Mouse (Mus musculus) lung, embryonic 16.5 days (tissue): Measurements from ENCODE around the gene Rnf43. TPM values are rescaled to one million over a fixed set of nuclear protein-coding genes. Genes with fewer than 3 reads are reported as not detected.

ENCODE experiments used
- ATAC-seq: fragments of 200-750 bp; cut with Nextera tagmentation; 2 replicates; pipeline ENCODE4 v1.8.0; 2017; ENCODE audit warnings: low read depth, mild to moderate bottlenecking, moderate library complexity
- H3K27ac ChIP-seq: fragments of 300-500 bp; sonication (generic); 2 replicates; pipeline ENCODE4 v1.5.1; 2014; ENCODE audit warnings: mild to moderate bottlenecking, control low read depth, low read length
- H3K27me3 ChIP-seq: fragments of 300-500 bp; sonication (generic); 2 replicates; pipeline ENCODE4 v1.6.1; 2014; ENCODE audit warnings: low read depth, low read length, mixed read lengths; ENCODE audit not compliant: control insufficient read depth, insufficient read depth
- H3K36me3 ChIP-seq: fragments of 300-500 bp; sonication (generic); 2 replicates; pipeline ENCODE4 v1.6.1; 2014; ENCODE audit warnings: low read length; ENCODE audit not compliant: control insufficient read depth, insufficient read depth
- H3K4me1 ChIP-seq: fragments of 300-500 bp; sonication (generic); replicated peaks from 2 replicates; pipeline ENCODE4 v1.6.1; 2014; ENCODE audit warnings: low read length, mixed read lengths; ENCODE audit not compliant: control insufficient read depth, insufficient read depth
- H3K4me2 ChIP-seq: fragments of 300-500 bp; sonication (generic); 2 replicates; pipeline ENCODE4 v1.6.1; 2014; ENCODE audit warnings: low read depth, low read length, control low read depth
- H3K4me3 ChIP-seq: fragments of 300-500 bp; sonication (generic); 2 replicates; pipeline ENCODE4 v1.5.1; 2014; ENCODE audit warnings: mild to moderate bottlenecking, low read length, control low read depth
- H3K9ac ChIP-seq: fragments of 300-500 bp; sonication (generic); 2 replicates; pipeline ENCODE4 v1.6.1; 2014; ENCODE audit warnings: low read length, control low read depth
- H3K9me3 ChIP-seq: fragments of 300-500 bp; sonication (generic); 2 replicates; pipeline ENCODE4 v1.6.1; 2016; ENCODE audit warnings: low read length; ENCODE audit not compliant: control insufficient read depth
- WGBS: fragments of 180-500 bp; shearing (Covaris S2); extraction: QIAGEN DNeasy Blood & Tissue Kit; methylation state at CpG from one replicate; pipeline ENCODE4 v1.1.7; 2014; 5-methylcytosine and 5-hydroxymethylcytosine counted together
- microRNA counts: library from miRNA; unstranded; fragments of <30 nt; microRNA quantifications from one replicate; lab custom pipeline; 2016
- microRNA-seq: library from miRNA; unstranded; fragments of <30 nt; microRNA quantifications from one replicate; pipeline ENCODE4, GENCODE M21; 2016
- polyA plus RNA-seq: library from polyadenylated mRNA; unstranded; fragments of >200 nt; fragmentation: Nextera tagmentation; extraction: Ambion mirVana; gene quantifications from 2 replicates; pipeline ENCODE4 v1.2.1, GENCODE M21; 2015

Gene Rnf43
- polyA plus RNA-seq, 1 experiment from 2014 or later: 15.8 TPM

- no peak overlapping the region for H3K4me3 ChIP-seq
- no peak overlapping the region for H3K9ac ChIP-seq
- H3K4me1 ChIP-seq: peaks cover 8% of the 10 kb centered on the region
- H3K4me2 ChIP-seq: no peak overlapping the region
- WGBS: 69% methylated on average over 8 of the region's 8 CpGs
- no peak overlapping the region for H3K27ac ChIP-seq
- no peaks in the 10 kb centered on the region for H3K9me3 ChIP-seq
- H3K27me3 ChIP-seq: no peaks in the 10 kb centered on the region; the same call in 1 of the 2 replicates
- ATAC-seq: no peak
- no peaks in the 10 kb centered on the region for H3K36me3 ChIP-seq
Observed at GRCm38 (mm10) chr11:87780130-87780529, 117.6 kb downstream of the Rnf43 start.

MicroRNAs encoded within 50 kb of the gene (microRNA counts, 519-probe panel; counts per million panel counts)
- microRNA mmu-miR-142-3p (lab: Ali Mortazavi, UCI) (4,213 counts per million, percentile 85 among the panel's probes with 10 or more counts), microRNA mmu-miR-142-5p (lab: Ali Mortazavi, UCI) (3,808 counts per million, percentile 77 among the panel's probes with 10 or more counts)

Small RNA genes lying within 50 kb of the gene (microRNA-seq; reads per million reads assigned to microRNA genes)
- gene Mir142 (not detected), gene Mir142b (not detected)

Other genes starting within 250 kb of the Rnf43 start
- not detected in 2 replicates for gene Gm11492, start 96.1 kb upstream of the Rnf43 start, polyA plus RNA-seq
- 96.9 and 111 TPM in 2 replicates for gene Sept4, start 93.8 kb upstream of the Rnf43 start, polyA plus RNA-seq
- 33.5 and 33.9 TPM in 2 replicates for gene Mtmr4, start 70.6 kb upstream of the Rnf43 start, polyA plus RNA-seq
- gene Hsf5, start 45.6 kb upstream of the Rnf43 start, polyA plus RNA-seq: 0.25 and 0.26 TPM in 2 replicates
- 143 and 167 TPM in 2 replicates for gene Supt4a, start 74.8 kb downstream of the Rnf43 start, polyA plus RNA-seq
- gene Tspoap1, start 97.8 kb downstream of the Rnf43 start, polyA plus RNA-seq: 1.6 and 2.3 TPM in 2 replicates
- gene Mpo, start 130.9 kb downstream of the Rnf43 start, polyA plus RNA-seq: 0.64 and 3.4 TPM in 2 replicates
- 0.23 TPM in 1 of 2 replicates, not detected in the other for gene Lpo, start 165.6 kb downstream of the Rnf43 start, polyA plus RNA-seq
- gene Mks1, start 190.5 kb downstream of the Rnf43 start, polyA plus RNA-seq: 14.7 and 15.5 TPM in 2 replicates
- gene Epx, start 212.8 kb downstream of the Rnf43 start, polyA plus RNA-seq: not detected in 2 replicates
- gene Olfr462, start 229.5 kb downstream of the Rnf43 start, polyA plus RNA-seq: not detected in 2 replicates
- not detected in 2 replicates for gene Olfr463, start 234.7 kb downstream of the Rnf43 start, polyA plus RNA-seq